Mouse (Mus musculus): ENCODE data around the gene 4931429L15Rik.

- no peak for TF ChIP-seq CTCF (IDR thresholded peaks at IDR 0.05; ENCODE audit: extremely low read depth, insufficient read length, insufficient replicate concordance, low read depth, low read length)
- TF ChIP-seq POLR2A (IDR thresholded peaks at IDR 0.05; ENCODE audit: low read depth, low read length), result no peak
Measured at GRCm38 (mm10) chr9:46326694-46327405, 7.1 kb upstream of the 4931429L15Rik start.
